Mouse (Mus musculus): Measurements from ENCODE around the gene Hsph1.
A peak's percentile ranks its signal among the peaks of the same experiment; 100 is the strongest.

The Hsph1 gene

DNA sequence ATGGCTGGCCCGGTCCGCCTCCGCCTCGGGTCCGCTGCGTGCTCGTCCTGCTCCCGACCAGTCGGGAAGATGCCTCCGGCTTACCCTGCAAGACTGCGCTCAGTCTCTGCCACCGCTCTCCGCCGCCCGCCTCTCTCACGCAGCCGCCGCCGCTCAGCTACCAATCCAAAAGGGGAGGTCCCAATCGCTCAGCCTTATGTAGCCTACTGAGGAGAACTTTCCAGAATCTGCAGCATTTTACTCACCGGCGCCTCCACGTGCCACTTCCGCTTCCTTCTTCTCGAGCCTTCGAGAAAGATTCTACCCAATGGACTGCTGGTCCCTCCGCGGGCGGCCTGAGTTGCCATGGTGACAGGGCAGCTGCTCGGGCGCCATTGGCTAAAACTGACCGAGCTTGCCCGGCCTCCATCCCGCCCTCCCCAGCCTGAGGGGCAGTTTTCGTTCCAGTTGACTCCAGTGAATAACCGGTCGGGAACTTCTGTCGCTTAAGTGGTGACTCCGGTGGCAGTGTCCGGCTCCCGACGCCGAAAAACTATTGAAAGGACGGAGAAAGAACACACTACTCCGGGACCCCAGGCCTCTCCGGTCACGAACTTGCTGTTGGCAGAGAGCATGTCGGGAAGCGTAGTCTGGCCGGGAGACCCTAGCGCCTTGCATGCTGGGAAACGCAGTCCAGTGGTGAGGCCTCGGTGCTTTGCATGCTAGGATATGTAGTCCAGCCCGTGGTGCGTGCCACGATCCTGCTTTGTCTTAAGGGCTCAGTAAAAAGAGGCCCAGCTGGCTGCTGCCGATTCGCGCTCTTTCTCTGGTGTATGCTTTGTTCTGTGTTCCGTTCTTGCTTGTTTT lies at the start of gene Hsph1:
TSS of gene Hsph1 (minus strand) at position 302 of the 846 bp plus-strand sequence.
- ATAC-seq (ENCODE audit: insufficient number of reproducible peaks, low FRiP score, low TSS enrichment): peak; percentile 97

DNA sequence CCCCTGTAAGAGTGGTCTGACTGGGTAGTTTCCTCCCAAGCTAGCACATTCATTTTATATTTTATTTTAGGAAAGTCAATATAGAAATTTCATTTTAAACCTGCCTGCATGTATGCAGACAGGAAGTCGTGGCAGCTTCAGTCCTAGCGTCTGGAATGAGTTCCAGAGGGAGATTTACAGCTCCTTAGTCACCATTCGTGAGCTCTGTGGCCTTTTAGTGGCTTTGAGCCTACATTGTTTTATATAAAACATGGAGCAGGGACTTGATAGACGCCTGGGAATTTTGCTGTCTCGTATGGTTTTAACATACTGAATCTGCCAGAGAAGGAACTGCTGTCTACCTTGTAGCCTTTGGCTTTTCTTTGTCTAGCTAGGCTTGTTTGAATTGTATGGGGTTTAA lies 44.8 kb upstream of the Hsph1 start:
- ATAC-seq (ENCODE audit: insufficient number of reproducible peaks, low FRiP score, low TSS enrichment): no peak

DNA sequence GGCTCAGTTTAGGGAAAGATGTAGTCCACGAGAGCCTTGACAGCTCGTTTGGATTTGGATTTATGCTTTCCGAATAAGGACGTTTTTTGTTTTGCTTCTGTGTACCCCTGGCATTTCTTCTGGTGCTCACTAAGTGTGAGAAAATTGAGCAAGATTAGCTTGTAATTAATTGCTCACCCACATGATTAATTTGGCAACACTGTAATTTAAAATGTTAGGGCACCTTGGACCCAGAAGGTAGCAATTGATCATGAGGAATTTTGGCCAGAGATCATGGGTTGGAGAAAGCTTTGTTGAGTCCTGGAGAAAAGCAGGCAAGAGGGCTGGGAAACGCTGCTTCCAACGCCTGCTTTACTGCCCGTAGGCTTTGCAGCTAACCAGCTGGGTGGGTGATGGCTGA lies 43.7 kb upstream of the Hsph1 start:
- ATAC-seq (ENCODE audit: insufficient number of reproducible peaks, low FRiP score, low TSS enrichment): no peak

DNA sequence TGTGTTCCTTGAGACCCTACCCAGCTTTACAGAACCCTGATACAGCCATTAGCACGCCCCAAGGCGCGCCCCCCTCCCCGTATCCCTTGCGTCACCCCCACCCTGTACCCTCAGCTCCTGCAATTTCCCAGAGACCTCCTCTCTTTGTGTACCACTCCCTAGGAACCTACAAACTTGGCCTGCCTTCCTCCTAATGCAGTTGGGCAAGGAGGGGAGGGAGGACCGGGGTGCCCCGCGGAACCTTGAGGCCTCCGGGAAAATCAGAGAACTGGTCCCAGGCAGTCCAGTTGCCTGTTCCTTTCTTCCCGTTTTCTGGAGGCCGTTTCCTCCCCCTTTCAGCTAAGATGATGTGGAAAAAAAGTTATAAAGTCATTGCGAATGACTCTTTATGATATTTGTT lies 43.2 kb upstream of the Hsph1 start:
- ATAC-seq (ENCODE audit: insufficient number of reproducible peaks, low FRiP score, low TSS enrichment): no peak

DNA sequence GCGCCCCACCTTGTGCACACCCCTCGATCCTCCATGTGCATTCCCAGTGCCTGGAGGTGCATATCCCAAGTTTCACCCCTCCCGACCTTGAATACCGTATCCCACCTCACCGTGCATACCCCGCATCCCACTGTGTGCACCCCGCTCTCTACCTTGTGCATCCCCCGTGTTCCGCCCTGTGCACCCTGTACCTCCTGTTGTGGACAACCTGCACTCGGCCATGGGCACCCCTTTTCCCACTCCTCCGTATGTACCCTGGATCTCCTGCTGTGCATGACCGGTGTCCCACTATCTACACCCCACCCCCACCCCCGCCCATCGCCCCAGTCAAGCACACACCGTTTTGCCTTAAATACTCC lies 42.8 kb upstream of the Hsph1 start:
- no peak for ATAC-seq (ENCODE audit: insufficient number of reproducible peaks, low FRiP score, low TSS enrichment)

DNA sequence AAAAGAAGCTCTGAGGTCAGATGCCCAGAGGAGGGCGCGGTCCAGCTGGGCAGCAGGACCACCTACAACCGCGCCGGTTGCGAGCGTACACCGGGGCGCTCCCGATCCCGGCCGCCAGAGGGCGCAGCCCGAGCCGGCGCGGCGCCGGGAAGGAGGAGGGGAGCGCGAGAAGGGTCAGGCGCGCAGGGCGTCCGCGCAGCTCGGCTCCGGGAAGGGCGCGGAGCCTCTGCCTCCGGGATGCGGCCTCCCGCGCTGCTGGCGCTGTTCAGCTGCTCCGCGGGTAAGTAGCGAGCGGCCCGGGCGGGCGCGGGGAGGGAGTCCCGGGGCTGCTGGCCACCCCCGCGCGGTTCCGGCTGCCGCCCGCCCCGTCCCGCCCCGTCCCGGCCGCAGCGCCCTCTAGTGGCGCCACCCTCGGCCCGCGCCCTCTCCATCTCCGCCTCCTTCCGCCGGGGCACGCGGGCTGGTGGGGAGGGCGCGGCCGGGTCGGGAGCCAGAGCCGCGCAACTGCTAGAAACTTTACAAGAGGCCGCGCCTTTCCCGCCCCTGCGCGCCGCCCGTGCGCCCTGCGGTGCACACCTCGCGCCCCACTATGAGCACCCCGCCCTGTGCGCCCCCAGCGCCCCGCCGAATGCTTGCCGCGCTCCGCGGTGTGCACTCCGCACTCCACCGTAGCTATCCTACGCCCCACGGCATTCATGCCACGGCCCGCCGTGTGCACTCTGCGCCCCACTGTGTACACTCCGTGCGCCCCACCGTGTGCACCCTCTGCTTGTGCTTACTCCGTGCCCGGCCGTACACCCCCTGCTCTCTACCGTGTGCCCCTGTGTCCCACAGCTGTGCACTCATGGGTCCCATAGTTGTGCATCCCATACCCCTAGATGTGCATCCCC lies 42.2 kb upstream of the Hsph1 start, which contains the start of gene B3glct:
TSS of gene B3glct (plus strand) at position 131 of the 890 bp plus-strand sequence.
- ATAC-seq (ENCODE audit: insufficient number of reproducible peaks, low FRiP score, low TSS enrichment): peak; percentile 86

DNA sequence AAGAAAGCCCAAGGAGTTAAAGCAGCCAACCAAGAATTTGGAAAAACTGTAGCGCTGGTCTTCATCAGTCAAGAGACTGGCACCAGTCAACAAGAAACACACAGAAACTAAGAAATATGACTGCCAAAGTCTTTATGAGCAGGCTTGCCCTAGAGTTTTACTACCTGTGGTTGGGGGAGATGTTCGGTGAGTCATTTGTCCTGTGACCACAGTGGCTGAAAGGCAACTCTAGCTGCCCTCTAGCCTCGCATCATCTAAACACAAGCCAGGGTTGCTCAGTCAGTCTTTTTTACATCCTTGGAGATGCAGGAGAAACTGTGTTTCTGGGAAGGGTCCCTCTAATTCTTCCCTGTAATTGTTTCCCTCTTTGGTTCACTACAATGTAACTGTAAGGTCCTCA lies 41.0 kb upstream of the Hsph1 start:
- ATAC-seq (ENCODE audit: insufficient number of reproducible peaks, low FRiP score, low TSS enrichment): no peak

DNA sequence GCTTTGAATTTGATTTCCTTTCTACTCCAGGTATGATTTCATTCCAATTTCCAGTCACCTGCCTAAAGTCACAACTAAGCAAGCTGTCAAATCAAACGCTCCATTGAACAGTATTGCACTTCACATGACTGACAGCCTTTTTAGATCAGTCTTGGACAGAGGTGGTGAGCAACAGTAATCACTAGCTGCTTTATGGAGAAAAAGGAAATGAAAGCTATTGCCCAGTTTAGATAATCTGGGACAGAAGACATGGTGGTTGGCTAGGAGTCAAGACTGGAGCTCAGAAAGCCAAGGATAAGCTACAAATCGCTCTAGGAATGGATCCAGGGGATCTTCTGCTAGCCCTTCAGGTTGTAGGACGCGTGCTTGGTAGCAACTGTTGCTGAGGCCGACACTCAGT lies 27.2 kb upstream of the Hsph1 start:
- ATAC-seq (ENCODE audit: insufficient number of reproducible peaks, low FRiP score, low TSS enrichment): no peak

DNA sequence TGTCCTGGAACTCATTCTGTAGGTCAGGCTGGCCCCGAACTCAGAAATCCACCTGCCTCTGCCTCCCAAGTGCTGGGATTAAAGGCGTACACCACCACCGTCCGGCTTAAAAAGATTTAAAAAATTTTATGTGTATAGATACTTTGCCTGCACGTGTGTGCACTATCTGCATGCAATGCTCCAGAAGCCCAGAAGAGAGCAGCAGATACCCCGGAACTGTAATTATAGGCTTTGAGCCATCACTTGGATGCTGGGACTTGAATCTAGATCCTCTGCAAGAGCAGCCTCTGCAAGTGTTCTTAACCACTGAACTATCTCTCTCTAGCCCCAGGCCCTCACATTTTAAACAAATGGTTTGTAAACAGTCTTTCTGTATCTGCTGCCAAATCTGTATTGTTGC lies 26.8 kb upstream of the Hsph1 start:
- ATAC-seq (ENCODE audit: insufficient number of reproducible peaks, low FRiP score, low TSS enrichment): no peak

DNA sequence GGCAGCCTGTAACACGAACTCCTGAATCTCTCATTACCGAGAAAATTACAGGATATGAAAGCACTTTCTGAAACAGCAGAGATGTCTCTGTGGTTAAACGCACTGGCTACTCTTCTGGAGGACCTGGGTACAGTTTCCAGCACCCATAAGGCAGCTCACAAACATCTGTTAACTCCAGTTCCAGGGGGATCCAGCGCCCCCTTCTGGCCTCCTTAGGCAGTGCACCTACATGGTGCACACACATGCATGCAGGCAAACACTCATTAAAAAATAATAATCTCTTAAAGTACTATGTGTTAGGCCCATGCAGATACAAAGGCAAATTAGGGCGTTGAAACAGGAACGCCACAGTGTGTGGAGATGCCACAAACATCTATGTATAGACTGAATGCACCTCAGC lies 25.3 kb upstream of the Hsph1 start:
- no peak for ATAC-seq (ENCODE audit: insufficient number of reproducible peaks, low FRiP score, low TSS enrichment)

DNA sequence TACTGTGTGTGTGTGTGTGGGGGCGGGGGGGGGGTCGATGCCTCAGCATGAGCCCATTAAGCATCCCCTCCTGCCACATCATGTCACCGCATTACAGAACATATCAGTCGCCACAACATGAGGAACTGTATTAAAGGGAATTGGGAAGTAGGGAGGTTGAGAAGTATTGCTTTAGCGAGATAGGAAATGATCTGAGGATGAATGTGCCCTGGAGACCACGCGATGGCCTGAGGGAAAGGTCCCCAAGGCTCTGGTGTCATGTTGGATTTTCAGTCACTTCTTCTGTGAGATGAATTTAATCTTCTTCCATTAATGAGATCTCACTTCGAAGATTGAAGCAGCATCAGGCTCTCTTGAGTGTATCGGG lies 23.2 kb upstream of the Hsph1 start:
- ATAC-seq (ENCODE audit: insufficient number of reproducible peaks, low FRiP score, low TSS enrichment): no peak

DNA sequence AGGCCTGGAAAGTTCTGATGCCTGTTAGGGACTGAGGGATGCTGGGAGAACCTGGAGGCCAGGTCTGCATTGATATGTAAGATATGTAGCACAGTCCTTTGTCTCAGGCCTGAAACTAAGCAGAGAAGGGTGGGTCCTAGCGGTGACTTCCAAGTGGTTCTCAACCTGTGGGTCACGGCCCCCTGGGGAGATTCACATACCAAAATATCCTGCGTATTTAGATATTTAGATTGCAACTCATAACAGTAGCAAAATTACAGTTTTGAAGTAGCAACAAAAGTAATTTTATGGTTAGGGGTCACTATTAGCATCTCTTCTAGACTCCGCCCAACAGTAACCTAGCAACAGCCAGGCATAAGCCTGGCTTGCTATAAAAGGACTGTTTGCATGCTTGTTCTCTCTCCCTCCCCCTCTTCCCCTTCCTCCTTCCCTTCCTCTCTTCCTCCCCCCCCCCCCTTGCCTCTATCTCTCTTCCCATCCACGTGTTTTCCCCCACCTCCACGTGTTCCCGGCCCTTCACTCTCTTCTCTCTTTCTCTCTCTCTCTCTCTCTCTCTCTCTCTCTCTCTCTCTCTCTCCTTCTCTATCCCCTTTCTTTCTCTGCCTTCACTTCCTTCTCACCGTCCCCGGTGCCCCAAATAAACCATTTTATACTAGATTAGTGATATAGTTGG lies 22.7 kb upstream of the Hsph1 start:
- no peak for ATAC-seq (ENCODE audit: insufficient number of reproducible peaks, low FRiP score, low TSS enrichment)

DNA sequence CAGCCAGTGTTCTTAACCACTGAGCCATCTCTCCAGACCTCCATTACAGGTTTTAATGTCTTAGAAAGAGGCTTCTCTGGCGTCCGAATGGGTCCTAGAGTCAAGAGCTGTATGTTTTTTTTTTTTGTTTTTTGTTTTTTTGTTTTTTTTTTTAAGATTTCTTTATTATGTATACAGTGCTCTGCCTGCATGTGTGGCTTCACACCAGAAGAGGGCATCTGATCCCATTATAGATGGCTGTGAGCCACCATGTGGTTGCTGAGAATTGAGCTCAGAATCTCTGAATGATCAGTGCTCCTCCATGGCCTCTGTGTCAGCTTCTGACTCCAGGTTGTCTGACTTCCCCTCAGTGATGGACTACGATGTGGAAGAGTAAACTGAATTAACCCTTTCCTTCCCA lies 21.8 kb upstream of the Hsph1 start:
- no peak for ATAC-seq (ENCODE audit: insufficient number of reproducible peaks, low FRiP score, low TSS enrichment)

DNA sequence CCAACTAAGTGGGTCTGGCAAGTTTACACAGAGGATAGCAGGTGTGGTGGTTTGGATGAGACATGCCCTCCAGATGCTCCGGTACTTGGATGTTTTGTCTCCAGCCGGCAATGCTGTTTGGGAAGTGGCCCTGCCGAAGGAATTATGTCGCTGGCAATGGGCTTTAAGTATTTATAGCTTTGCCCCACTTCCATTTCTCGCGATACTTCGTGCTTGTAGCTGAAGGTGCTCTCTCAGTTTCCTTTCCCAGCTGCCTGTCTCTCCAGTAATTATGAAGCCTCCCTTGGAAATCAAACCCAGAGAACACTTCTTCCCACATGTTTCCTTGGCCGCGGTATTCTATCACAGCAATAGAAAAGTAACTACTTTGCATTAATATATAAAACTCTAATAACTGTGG lies 19.5 kb upstream of the Hsph1 start:
- ATAC-seq (ENCODE audit: insufficient number of reproducible peaks, low FRiP score, low TSS enrichment): no peak

DNA sequence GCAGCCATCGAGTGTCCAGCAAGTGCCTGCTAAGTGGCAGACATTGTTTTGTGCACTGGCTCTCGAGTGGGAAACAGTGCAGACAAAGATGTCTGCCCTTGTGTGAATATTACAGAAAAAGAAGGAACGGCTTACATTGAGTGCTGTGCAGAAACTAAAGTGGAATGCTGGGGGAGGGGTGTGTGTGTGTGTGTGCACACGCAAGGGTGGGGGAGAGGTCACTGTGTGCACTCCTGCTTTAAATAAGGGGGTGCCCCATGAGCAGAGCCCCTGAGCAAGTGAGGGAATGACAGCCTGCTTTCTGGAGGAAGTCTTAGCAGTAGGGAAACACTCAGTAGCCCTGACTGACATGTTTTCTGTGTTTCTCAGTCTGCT lies 14.0 kb upstream of the Hsph1 start:
- no peak for ATAC-seq (ENCODE audit: insufficient number of reproducible peaks, low FRiP score, low TSS enrichment)

DNA sequence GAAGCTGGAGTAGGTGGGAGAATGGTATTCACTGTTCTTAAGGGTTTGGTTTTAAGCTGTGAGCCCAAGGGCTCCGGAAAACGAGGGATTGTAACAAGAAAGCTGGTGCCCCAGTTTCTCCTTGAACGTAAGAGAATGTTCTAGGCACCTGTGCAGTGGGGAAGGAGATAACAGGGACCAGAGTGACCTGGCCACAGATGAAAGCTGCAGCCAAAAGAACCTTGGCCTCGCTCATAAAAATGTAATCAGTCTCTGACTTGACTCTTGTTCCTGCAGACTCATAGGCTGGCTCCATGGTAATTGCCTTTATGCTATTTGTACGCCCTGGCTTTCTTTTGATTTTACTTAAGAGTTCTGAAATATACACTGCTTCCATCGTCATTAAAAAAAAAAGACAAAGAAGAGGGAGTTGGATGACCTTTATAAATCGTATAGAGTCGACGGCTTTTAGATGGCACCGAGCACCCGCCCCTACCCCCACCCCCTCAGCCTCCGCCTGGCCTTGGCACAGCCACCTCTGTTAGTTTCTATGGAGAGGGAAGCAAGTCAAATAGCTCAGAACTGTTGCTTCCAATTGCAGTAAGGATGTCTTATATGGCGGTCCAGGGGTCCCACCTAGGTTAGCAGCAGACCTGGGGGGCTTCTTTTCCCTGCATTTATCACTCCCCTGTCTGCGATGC lies 13.5 kb upstream of the Hsph1 start:
- no peak for ATAC-seq (ENCODE audit: insufficient number of reproducible peaks, low FRiP score, low TSS enrichment)

DNA sequence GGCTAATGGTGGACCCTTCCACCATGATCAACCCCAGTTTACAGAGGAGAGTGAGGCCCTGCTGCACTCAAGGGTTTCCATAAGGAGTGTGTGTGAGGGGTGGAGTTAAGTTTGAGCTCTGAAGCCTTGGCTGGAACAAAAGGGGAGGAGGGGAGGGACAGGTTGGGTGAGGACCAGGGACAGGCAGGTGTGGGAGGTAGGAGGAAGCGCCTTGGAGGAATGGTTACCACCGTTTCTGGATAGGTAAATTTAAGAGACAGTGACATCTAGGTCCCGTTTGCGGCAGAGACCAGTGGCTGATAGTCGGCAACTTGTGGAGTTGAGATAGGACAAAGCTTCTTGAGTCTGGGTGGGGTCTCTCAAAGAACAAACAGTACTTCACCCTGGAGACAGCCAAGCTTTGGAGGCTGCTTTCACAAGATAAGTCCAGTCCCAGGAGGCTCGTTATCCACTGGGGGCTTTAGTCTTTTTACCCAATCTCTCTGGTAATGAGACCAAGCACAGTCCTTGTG lies 12.8 kb upstream of the Hsph1 start:
- no peak for ATAC-seq (ENCODE audit: insufficient number of reproducible peaks, low FRiP score, low TSS enrichment)

DNA sequence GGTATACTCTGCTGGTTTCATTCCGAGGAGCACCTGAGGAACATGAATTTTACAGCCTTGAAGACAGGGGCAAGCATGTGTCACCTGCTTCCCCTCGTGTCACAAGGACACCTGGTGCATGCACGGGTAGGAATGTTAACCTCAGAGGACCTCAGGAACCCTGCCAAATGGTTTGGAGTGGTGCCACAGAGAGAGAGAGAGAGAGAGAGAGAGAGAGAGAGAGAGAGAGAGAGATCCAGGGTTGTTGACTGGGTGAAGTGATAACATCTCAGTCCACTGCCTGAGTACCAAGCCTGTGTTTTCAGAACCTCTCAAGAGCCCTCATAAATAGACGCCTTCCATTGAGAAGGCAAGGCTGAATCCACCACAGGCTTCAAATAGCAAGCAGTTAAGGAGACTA lies 12.0 kb upstream of the Hsph1 start:
- no peak for ATAC-seq (ENCODE audit: insufficient number of reproducible peaks, low FRiP score, low TSS enrichment)

DNA sequence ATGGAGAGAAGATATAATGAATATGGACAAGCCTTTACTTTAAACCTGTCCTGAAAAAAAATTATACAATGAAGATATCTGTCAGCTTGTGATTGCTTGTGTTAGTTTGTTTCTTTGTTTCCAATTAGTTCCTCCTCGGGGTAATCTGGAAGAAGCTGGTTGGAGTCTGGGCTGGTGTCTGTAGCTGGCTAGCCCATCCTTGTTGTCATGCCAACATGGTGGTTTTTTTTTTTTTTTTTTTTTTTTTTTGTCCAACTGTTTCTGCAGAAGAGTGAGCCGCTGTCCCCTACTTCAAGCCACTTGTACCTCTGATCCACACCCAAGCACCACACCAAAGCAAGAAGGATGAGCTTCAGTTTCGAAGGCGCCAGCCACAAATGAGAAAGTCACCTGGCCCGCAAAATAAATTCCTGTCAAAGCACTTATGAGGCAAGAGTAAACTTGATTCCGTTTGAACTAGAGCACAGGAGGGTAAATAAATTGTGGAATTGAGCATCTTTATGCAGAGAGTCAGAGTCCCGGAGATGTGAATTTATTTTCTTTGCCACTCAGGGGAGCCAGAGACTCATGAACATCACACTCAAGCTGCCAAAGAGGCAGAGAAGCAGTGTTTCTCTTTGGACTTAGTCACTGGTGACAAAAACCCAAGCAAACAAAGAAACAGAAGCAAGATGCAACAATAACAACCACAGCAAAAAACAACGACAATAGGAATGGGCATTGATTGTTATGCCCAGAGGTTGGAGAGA lies 11.4 kb upstream of the Hsph1 start:
- no peak for ATAC-seq (ENCODE audit: insufficient number of reproducible peaks, low FRiP score, low TSS enrichment)

Data from cerebellum, adult (tissue).